Mouse (Mus musculus): ENCODE measurements around the gene Ifi27l2b.

- no peak for TF ChIP-seq CTCF (conservative IDR thresholded peaks at IDR 0.05; ENCODE audit: low read length)
- TF ChIP-seq NANOG (IDR thresholded peaks at IDR 0.05; ENCODE audit: borderline replicate concordance, low read length) = no peak
- no peak for TF ChIP-seq POU5F1 (IDR thresholded peaks at IDR 0.05; ENCODE audit: borderline replicate concordance, low read length)
Observed at GRCm38 (mm10) chr12:103457140-103457539, at the start of gene Ifi27l2b.
